Mouse (Mus musculus) layer of hippocampus, adult 11-12 months (tissue): ENCODE data around the gene 1700015F17Rik.

Experiments
- DNase-seq: peaks from one replicate; pipeline ENCODE4 v3.0.0; 2022; ENCODE audit warnings: low spot score

The 1700015F17Rik gene

DNA sequence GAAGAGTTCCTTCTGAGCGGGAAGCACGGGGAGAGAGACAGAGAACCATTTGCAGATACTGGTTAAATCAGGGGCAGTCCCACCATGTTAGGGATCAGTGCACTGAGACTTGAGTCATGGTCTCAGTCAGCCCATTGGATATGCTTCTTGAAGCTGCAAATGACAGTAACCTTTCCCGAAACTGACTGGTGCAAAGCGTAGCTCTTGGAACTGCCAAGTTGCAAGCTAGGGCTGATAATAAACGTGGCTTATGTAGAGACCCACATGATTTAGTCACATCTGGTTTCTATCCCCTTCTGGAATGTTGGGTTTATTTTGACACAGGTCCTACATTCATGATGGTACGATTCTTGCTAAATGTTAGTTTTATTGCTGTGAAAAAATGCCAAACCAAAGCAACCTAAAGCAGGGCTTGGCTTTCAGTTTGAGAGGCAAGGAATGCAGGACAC lies 55.2 kb downstream of the 1700015F17Rik start:
- DNase-seq: no peak

DNA sequence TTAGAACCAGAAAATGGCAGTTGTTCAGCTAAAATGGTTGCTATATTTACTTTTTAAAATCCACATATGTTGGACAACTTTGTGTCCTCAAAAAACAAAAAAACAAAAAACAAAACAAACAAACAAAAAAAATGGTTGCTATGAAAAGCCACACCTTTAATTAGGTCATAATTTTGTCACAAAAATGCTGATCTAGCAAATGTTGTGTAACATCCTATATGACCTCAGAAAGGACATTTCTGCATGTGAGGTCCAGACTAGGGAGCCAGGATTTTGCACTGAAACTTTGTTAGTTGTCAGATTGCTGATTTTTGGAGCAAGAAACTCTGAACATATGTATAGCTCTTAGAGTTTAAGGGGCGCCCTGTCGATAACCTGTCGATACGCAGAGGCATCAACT lies 55.9 kb downstream of the 1700015F17Rik start:
- DNase-seq: no peak

DNA sequence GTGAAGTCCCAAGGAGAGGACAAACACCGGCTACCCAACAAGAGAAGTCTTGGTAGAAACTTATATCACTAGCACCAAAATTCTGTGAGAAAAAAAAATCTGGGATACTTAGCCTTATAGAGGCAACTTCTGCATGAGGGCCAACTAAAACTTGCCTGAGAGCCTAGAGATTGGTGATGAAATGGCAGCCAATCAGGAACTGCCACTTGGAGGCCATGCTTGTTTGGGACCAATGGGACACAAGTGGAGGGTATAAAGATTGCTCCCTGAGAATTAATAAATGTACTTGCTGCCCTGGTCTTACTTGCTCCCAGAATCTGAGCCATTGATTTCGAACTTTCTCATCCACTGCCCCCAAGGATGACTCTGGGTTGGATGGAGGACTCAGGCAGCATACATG lies 57.5 kb downstream of the 1700015F17Rik start:
- no peak for DNase-seq

DNA sequence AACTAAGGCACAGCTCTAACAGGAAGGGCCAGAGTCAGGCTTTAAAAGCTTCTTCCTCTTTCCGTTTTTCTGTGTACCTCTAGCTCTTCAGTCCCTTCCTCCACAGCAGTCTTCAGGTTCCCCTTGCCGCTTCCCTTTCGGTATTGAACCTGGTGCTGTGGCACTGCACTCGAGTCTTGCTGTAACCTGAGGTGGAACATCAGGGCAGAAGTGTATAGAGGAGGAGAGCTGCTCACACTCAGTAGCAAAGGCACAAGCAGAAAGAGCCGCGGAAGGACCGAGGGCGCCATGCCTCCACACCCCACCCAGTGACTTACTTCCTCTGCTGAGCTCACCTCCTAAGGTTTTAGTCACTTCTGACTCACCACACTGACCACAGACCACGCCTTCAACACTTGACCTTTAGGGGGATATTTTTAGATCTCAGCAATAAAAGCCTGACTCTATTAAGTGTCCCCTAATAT lies 58.9 kb downstream of the 1700015F17Rik start, which contains the start of gene Cdk14:
Gene Cdk14, minus strand, starts transcription at position 321 of the 464 bp plus-strand sequence.
- DNase-seq: peak; percentile 20

DNA sequence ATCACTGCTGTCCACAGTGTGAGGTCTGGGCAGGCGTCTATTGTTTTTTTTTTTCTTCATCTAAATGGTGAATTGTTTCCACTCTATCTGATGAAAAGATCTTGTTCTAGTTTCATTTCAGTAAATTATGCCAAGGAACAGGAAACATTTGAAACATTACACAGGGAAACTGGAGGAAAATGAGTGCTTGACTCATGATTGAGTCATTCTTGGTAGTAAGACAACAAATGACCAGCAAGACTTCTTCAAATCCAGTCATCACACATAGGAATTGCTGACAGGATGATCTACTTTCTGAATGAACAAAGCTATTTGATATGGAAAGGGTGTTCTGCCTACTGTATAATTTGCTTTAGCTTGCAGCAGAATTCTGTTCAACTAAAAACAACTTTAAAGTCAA lies 59.7 kb downstream of the 1700015F17Rik start:
- no peak for DNase-seq

DNA sequence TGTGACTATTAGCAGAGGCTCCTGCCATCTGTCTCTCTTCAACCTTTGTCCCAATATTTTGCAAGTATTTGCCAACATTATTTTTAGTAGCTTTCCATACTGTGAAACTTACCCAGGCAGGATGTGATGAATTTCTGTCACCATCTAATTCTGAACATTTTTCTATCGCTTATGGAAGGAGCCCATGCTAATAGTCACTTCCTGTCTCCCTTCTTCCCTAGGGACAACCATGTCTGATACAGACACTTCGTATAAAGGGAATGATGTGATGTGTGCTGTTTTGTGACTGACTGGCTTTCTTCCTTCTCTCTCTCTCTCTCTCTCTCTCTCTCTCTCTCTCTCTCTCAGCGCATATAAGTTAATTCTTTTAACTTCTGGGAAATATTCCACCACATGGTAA lies 64.1 kb downstream of the 1700015F17Rik start:
- no peak for DNase-seq

DNA sequence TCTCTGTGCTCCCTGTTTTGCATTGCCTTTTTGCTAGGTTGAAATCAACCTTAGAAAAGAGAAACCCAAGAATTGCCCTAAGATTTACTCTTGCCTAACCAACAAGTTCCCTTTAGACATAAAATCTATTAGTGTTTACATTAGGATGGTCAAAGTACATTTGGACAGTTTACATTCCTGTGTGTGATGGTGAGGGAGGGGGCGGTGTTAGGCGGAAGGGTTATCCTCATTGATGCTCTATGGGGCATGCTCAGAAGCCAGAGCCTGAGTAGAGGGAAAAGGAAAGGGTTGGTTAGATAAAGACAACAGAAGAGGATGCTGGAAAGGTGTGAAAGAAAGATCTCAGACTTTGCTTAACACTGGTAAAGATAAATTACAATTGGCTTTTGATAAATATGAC lies 67.1 kb downstream of the 1700015F17Rik start:
- DNase-seq: no peak

DNA sequence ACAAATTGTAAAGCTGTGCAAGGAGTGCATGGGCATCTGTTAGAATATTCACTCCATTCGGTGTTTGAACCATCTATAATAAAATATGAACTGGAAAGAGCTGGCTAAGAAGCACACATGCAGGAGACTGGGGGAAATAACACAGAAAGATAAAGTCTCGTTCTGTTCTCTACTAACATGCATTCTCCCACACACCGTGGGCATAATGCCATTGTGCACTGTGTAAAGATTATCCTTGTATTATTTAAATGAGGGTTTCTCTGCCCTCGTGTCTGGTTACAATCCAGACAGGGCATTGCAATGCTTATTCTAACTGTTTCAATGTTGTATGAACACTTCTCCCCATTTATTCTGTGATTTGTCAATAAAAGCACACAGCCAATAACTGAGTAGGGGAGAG lies 77.0 kb downstream of the 1700015F17Rik start:
- peak; percentile 41 for DNase-seq

DNA sequence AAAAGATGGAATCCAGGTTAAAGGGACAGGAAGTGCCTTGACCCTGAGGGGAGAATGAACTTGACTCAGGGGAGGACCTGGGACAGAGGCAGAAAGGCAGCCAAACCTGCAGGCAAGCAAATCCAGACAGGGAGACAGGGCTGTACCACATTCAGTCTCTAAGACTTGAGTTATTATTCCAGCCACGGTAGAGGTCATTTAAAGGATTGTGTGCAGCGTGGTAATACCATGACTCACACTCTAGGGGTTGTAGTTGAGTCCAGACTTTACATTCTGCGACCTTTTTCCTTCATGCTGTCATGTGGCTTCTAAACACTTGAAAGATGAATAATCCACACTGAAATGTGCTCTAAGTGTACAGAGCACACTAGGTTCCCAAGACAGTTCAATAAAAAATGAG lies 86.2 kb downstream of the 1700015F17Rik start:
- no peak for DNase-seq
